Mouse (Mus musculus) telencephalon, adult 2 months (tissue): ENCODE measurements around the gene Slc26a9.
A peak's percentile ranks its signal among the peaks of the same experiment; 100 is the strongest.
"Not testable (repeated sequence)": the region's sequence is repeated elsewhere in the genome, so short reads cannot be mapped to it uniquely, and the experiment has no call there.

ENCODE experiments used
- DNase-seq: peaks from one replicate; pipeline ENCODE4 v3.0.0-alpha.2; 2011; ENCODE audit warnings: low read depth, low spot score

Slc26a9 gene

GRCm38 (mm10) chr1:131765357-131766001, 21.7 kb downstream of the Slc26a9 start:
- DNase-seq = no peak

- DNase-seq = no peak
These were observed 25.5 kb downstream of the Slc26a9 start for GRCm38 (mm10) chr1:131769296-131769695.

- peak; percentile 89 for DNase-seq
These were observed 26.8 kb downstream of the Slc26a9 start for GRCm38 (mm10) chr1:131770656-131771055.

GRCm38 (mm10) chr1:131771440-131771839, 27.6 kb downstream of the Slc26a9 start:
- no peak for DNase-seq

- DNase-seq = no peak
These were observed 50.8 kb downstream of the Slc26a9 start for GRCm38 (mm10) chr1:131794591-131794990.

- DNase-seq = no peak
These were observed 51.3 kb downstream of the Slc26a9 start for GRCm38 (mm10) chr1:131795171-131795570.

GRCm38 (mm10) chr1:131797202-131797909, 53.5 kb downstream of the Slc26a9 start, which contains the start of gene Pm20d1:
Gene Pm20d1 (plus strand): TSS chr1:131797381.
- no peak for DNase-seq

- no peak for DNase-seq
These were observed 56.2 kb downstream of the Slc26a9 start for GRCm38 (mm10) chr1:131800001-131800400.

- DNase-seq = no peak
These were observed 57.2 kb downstream of the Slc26a9 start for GRCm38 (mm10) chr1:131801071-131801470.

GRCm38 (mm10) chr1:131802652-131803051, 58.8 kb downstream of the Slc26a9 start:
- no peak for DNase-seq

GRCm38 (mm10) chr1:131804166-131804565, 60.3 kb downstream of the Slc26a9 start:
- no peak for DNase-seq

GRCm38 (mm10) chr1:131808986-131809385, 65.2 kb downstream of the Slc26a9 start:
- no peak for DNase-seq

GRCm38 (mm10) chr1:131809651-131810050, 65.8 kb downstream of the Slc26a9 start:
- DNase-seq = no peak

GRCm38 (mm10) chr1:131811393-131811792, 67.6 kb downstream of the Slc26a9 start:
- DNase-seq = no peak

GRCm38 (mm10) chr1:131812006-131812405, 68.2 kb downstream of the Slc26a9 start:
- DNase-seq = no peak

- DNase-seq = no peak
These were observed 68.9 kb downstream of the Slc26a9 start for GRCm38 (mm10) chr1:131812631-131813295.

GRCm38 (mm10) chr1:131813731-131814130, 69.9 kb downstream of the Slc26a9 start:
- no peak for DNase-seq

- no peak for DNase-seq
These were observed 70.4 kb downstream of the Slc26a9 start for GRCm38 (mm10) chr1:131814191-131814590.

GRCm38 (mm10) chr1:131816886-131817285, 73.1 kb downstream of the Slc26a9 start:
- DNase-seq = no peak

- not testable (repeated sequence) for DNase-seq
These were observed 76.5 kb downstream of the Slc26a9 start for GRCm38 (mm10) chr1:131820353-131820752.

- peak; percentile 77 for DNase-seq
These were observed 77.1 kb downstream of the Slc26a9 start for GRCm38 (mm10) chr1:131820887-131821328.
